Mouse (Mus musculus): ENCODE measurements around the gene Slc4a1. TPM values are rescaled to one million over a fixed set of nuclear protein-coding genes. Genes with fewer than 3 reads are reported as not detected.

The Slc4a1 gene
- 0.09 TPM for polyA plus RNA-seq (2017; shearing (Covaris generic))

DNA sequence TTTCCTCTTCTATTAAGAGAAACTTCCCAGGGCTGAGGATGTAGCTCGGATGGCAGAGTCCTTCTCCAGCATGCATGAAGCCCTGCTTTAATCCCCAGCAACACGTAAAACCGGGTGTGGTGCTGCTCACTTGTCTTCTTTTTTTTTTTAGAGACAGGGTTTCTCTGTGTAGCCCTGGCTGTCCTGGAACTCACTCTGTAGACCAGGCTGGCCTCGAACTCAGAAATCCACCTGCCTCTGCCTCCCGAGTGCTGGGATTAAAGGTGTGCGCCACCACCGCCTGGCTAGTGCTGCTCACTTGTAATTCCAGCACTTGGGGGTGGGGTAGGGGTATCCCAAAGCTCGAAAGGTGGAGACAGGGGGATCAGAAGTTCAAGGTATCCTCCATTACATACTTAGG lies at the start of gene Slc4a1:
TSS of gene Slc4a1 (minus strand) at position 101 of the 400 bp plus-strand sequence.

DNA sequence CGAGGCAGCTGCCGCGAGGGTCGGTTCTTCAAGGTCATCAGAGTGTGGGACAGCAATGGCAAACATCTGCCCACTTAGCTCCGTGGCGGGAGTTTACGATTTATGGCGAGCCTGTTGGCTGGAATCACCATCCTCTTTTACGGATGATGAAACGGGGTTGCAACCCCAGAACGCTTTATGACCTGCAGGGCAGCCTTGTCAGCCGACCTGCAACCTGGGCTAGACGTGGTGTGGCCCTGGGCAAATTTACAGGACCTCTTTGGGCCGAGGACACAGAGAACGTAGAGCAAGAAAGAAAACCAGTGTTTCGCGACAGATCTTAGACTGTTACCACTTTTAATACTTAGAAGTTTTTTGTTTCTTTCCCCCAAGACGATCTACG lies 41.8 kb upstream of the Slc4a1 start, which contains the start of gene Slc25a39:
TSS of gene Slc25a39 (minus strand) at position 113 of the 382 bp plus-strand sequence.

DNA sequence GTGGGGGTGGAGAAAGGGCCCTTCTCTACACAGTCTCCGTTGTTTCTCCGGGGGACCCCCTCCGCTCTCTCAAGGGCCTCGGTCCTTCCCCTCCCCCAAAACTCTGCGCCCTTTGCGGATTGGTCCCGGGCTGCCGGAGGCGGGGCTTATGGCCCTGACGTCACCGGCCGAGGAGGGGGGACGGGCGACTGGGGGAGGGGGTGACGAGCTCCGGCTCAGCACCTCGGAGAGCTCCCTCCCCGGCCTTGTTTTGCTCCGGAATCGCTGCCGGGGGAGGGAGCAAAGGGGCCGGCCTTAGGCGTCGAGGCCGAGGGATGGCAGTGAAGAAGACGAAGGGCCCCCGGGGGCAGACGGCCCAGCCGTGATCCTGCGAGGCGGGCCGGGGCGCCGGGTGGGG lies 27.2 kb upstream of the Slc4a1 start, which contains the start of gene Rundc3a:
TSS of gene Rundc3a (plus strand) at position 166 of the 397 bp plus-strand sequence.

DNA sequence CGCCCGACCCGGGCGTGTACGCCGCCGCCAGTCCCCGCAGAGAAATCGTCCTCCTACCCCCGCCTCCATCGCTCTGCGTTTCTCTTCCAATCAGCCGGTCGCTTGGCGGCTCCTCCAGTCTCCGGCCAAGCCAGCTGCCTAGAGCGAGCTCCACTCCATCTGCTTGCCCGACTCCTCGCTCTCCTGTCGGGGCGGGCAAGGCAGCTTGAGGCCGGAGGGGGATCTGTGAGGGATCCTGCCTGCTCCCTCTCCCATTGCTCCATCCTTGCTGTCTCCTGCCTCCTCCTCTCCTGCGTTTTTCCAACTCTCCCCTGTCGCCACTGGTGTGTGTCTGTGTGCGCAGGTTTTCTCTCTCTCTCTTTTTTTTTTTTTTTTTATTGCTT lies 46.6 kb downstream of the Slc4a1 start, which contains the start of gene Ubtf:
TSS of gene Ubtf (minus strand) at position 333 of the 383 bp plus-strand sequence.

Other genes with a start within 250 kb of the Slc4a1 start
- gene Nags, start 220.7 kb downstream of the Slc4a1 start, polyA plus RNA-seq (2017; shearing (Covaris generic)), result 0.37 TPM
- 4.5 TPM for gene Tmem101, start 209.8 kb downstream of the Slc4a1 start, polyA plus RNA-seq (2017; shearing (Covaris generic))
- gene Lsm12, start 180.9 kb downstream of the Slc4a1 start, polyA plus RNA-seq (2017; shearing (Covaris generic)), result 79.8 TPM
- gene G6pc3, start 176.6 kb downstream of the Slc4a1 start, polyA plus RNA-seq (2017; shearing (Covaris generic)), result 20.7 TPM
- 46.5 TPM for gene Hdac5, start 136.0 kb downstream of the Slc4a1 start, polyA plus RNA-seq (2017; shearing (Covaris generic))
- gene BC030867, start 117.3 kb downstream of the Slc4a1 start, polyA plus RNA-seq (2017; shearing (Covaris generic)), result 0.33 TPM
- not detected for gene Asb16, start 97.5 kb downstream of the Slc4a1 start, polyA plus RNA-seq (2017; shearing (Covaris generic))
- gene Tmub2, start 81.3 kb downstream of the Slc4a1 start, polyA plus RNA-seq (2017; shearing (Covaris generic)), result 42.8 TPM
- 15.0 TPM for gene Atxn7l3, start 69.6 kb downstream of the Slc4a1 start, polyA plus RNA-seq (2017; shearing (Covaris generic))
- gene Ubtf, start 46.5 kb downstream of the Slc4a1 start, polyA plus RNA-seq (2017; shearing (Covaris generic)), result 113 TPM
- 4.2 TPM for gene Rundc3a, start 27.2 kb upstream of the Slc4a1 start, polyA plus RNA-seq (2017; shearing (Covaris generic))
- gene Slc25a39, start 41.7 kb upstream of the Slc4a1 start, polyA plus RNA-seq (2017; shearing (Covaris generic)), result 46.6 TPM
- gene Grn, start 64.1 kb upstream of the Slc4a1 start, polyA plus RNA-seq (2017; shearing (Covaris generic)), result 28.8 TPM
- gene Fam171a2, start 81.5 kb upstream of the Slc4a1 start, polyA plus RNA-seq (2017; shearing (Covaris generic)), result not detected
- gene Itga2b, start 103.9 kb upstream of the Slc4a1 start, polyA plus RNA-seq (2017; shearing (Covaris generic)), result 2.1 TPM
- 61.6 TPM for gene Gpatch8, start 190.2 kb upstream of the Slc4a1 start, polyA plus RNA-seq (2017; shearing (Covaris generic))
- gene Gm11627, start 213.3 kb upstream of the Slc4a1 start, polyA plus RNA-seq (2017; shearing (Covaris generic)), result not detected
- not detected for gene Fzd2, start 238.2 kb upstream of the Slc4a1 start, polyA plus RNA-seq (2017; shearing (Covaris generic))